Mouse (Mus musculus): ENCODE data around the gene B4galt5. TPM values are rescaled to one million over a fixed set of nuclear protein-coding genes. Genes with fewer than 3 reads are reported as not detected.

B4galt5 gene
- polyA plus RNA-seq, 1 experiment from 2014 or later: 3.2 TPM

GRCm38 (mm10) chr2:167254185-167254584 is 94.8 kb downstream of the B4galt5 start:
- 47% methylated on average over 7 of the region's 7 CpGs for WGBS (ENCODE audit: insufficient replicate concordance)
- no peaks in the 10 kb centered on the region for H3K9me3 ChIP-seq (ENCODE audit: low read length)
- H3K4me1 ChIP-seq (ENCODE audit: insufficient read depth): no peaks in the 10 kb centered on the region
- H3K27me3 ChIP-seq (ENCODE audit: insufficient read depth, low read length): no peaks in the 10 kb centered on the region
- no peak for ATAC-seq
- H3K36me3 ChIP-seq (replicated peaks; ENCODE audit: insufficient read depth, low read length): no peaks in the 10 kb centered on the region
- no peak overlapping the region for H3K4me2 ChIP-seq (ENCODE audit: low read depth, low read length)
- H3K27ac ChIP-seq (ENCODE audit: low read depth): no peak overlapping the region
- no peak for TF ChIP-seq CTCF (IDR thresholded peaks at IDR 0.05; ENCODE audit: low read depth)
- no peak for TF ChIP-seq EP300 (IDR thresholded peaks at IDR 0.05; ENCODE audit: low read depth)
- no peak for DNase-seq
- H3K4me3 ChIP-seq (ENCODE audit: low read depth, low read length): no peak overlapping the region
- no peak overlapping the region for H3K9ac ChIP-seq (replicated peaks)

- Histone ChIP-seq H3K27ac (ENCODE audit: low read depth) (no peak overlapping the region), H3K9ac (replicated peaks) (no peak overlapping the region), H3K4me2 (ENCODE audit: low read depth, low read length) (no peak overlapping the region), H3K9me3 (ENCODE audit: low read length) (no peaks in the 10 kb centered on the region), H3K36me3 (replicated peaks; ENCODE audit: insufficient read depth, low read length) (no peaks in the 10 kb centered on the region), H3K27me3 (ENCODE audit: insufficient read depth, low read length) (no peaks in the 10 kb centered on the region), H3K4me1 (ENCODE audit: insufficient read depth) (no peaks in the 10 kb centered on the region), H3K4me3 (ENCODE audit: low read depth, low read length) (no peak overlapping the region)
- TF ChIP-seq EP300 (IDR thresholded peaks at IDR 0.05; ENCODE audit: low read depth) (no peak), CTCF (IDR thresholded peaks at IDR 0.05; ENCODE audit: low read depth) (no peak)
- ATAC-seq: no peak
- WGBS (ENCODE audit: insufficient replicate concordance): 48% methylated on average over 5 of the region's 5 CpGs
- DNase-seq: no peak
Observed at GRCm38 (mm10) chr2:167253476-167253875, 95.5 kb downstream of the B4galt5 start.

GRCm38 (mm10) chr2:167252057-167252687 is 96.8 kb downstream of the B4galt5 start:
- Histone ChIP-seq H3K9me3 (ENCODE audit: low read length) (no peaks in the 10 kb centered on the region), H3K4me2 (ENCODE audit: low read depth, low read length) (no peak overlapping the region), H3K27ac (ENCODE audit: low read depth) (no peak overlapping the region), H3K27me3 (ENCODE audit: insufficient read depth, low read length) (no peaks in the 10 kb centered on the region), H3K4me3 (ENCODE audit: low read depth, low read length) (no peak overlapping the region), H3K9ac (replicated peaks) (no peak overlapping the region), H3K4me1 (ENCODE audit: insufficient read depth) (no peaks in the 10 kb centered on the region), H3K36me3 (replicated peaks; ENCODE audit: insufficient read depth, low read length) (no peaks in the 10 kb centered on the region)
- DNase-seq (no peak), ATAC-seq (no peak)
- TF ChIP-seq CTCF (IDR thresholded peaks at IDR 0.05; ENCODE audit: low read depth) (no peak), EP300 (IDR thresholded peaks at IDR 0.05; ENCODE audit: low read depth) (no peak)
- 62% methylated on average over 3 of the region's 3 CpGs for WGBS (ENCODE audit: insufficient replicate concordance)

- ATAC-seq (no peak), DNase-seq (no peak)
- Histone ChIP-seq H3K9me3 (ENCODE audit: low read length) (no peaks in the 10 kb centered on the region), H3K4me3 (ENCODE audit: low read depth, low read length) (no peak overlapping the region), H3K36me3 (replicated peaks; ENCODE audit: insufficient read depth, low read length) (no peaks in the 10 kb centered on the region), H3K27ac (ENCODE audit: low read depth) (no peak overlapping the region), H3K9ac (replicated peaks) (no peak overlapping the region), H3K27me3 (ENCODE audit: insufficient read depth, low read length) (no peaks in the 10 kb centered on the region), H3K4me2 (ENCODE audit: low read depth, low read length) (no peak overlapping the region), H3K4me1 (ENCODE audit: insufficient read depth) (no peaks in the 10 kb centered on the region)
- no peak for TF ChIP-seq CTCF (IDR thresholded peaks at IDR 0.05; ENCODE audit: low read depth)
- whole genome bisulfite sequencing (ENCODE audit: insufficient replicate concordance): 41% methylated on average over 7 of the region's 7 CpGs
Observed at GRCm38 (mm10) chr2:167250736-167251337, 98.1 kb downstream of the B4galt5 start.

- Histone ChIP-seq H3K27me3 (ENCODE audit: insufficient read depth, low read length) (no peaks in the 10 kb centered on the region), H3K4me1 (ENCODE audit: insufficient read depth) (no peaks in the 10 kb centered on the region), H3K4me3 (ENCODE audit: low read depth, low read length) (no peak overlapping the region), H3K27ac (ENCODE audit: low read depth) (no peak overlapping the region), H3K9me3 (ENCODE audit: low read length) (no peaks in the 10 kb centered on the region), H3K36me3 (replicated peaks; ENCODE audit: insufficient read depth, low read length) (no peaks in the 10 kb centered on the region), H3K4me2 (ENCODE audit: low read depth, low read length) (no peak overlapping the region), H3K9ac (replicated peaks) (no peak overlapping the region)
- no peak for DNase-seq
- 55% methylated on average over 10 of the region's 11 CpGs for WGBS (ENCODE audit: insufficient replicate concordance)
- no peak for ATAC-seq
- TF ChIP-seq CTCF (IDR thresholded peaks at IDR 0.05; ENCODE audit: low read depth): no peak
- TF ChIP-seq EP300 (IDR thresholded peaks at IDR 0.05; ENCODE audit: low read depth): no peak
Observed at GRCm38 (mm10) chr2:167250003-167250735, 98.8 kb downstream of the B4galt5 start.

- DNase-seq (no peak), ATAC-seq (no peak)
- TF ChIP-seq CTCF (IDR thresholded peaks at IDR 0.05; ENCODE audit: low read depth) (no peak), EP300 (IDR thresholded peaks at IDR 0.05; ENCODE audit: low read depth) (no peak)
- Histone ChIP-seq H3K27ac (ENCODE audit: low read depth) (no peak overlapping the region), H3K27me3 (ENCODE audit: insufficient read depth, low read length) (no peaks in the 10 kb centered on the region), H3K9ac (replicated peaks) (no peak overlapping the region), H3K4me1 (ENCODE audit: insufficient read depth) (no peaks in the 10 kb centered on the region), H3K36me3 (replicated peaks; ENCODE audit: insufficient read depth, low read length) (no peaks in the 10 kb centered on the region), H3K4me3 (ENCODE audit: low read depth, low read length) (no peak overlapping the region), H3K9me3 (ENCODE audit: low read length) (no peaks in the 10 kb centered on the region), H3K4me2 (ENCODE audit: low read depth, low read length) (no peak overlapping the region)
- WGBS (ENCODE audit: insufficient replicate concordance): 67% methylated on average over 3 of the region's 3 CpGs
Observed at GRCm38 (mm10) chr2:167249591-167249990, 99.4 kb downstream of the B4galt5 start.

Other genes with a start within 250 kb of the B4galt5 start
- 0.11 and 0.21 TPM in 2 replicates for gene Kcnb1, start 159.0 kb downstream of the B4galt5 start, polyA plus RNA-seq (2015; fragmentation: Nextera tagmentation; extraction: Ambion mirVana)
- 1.1 and 1.8 TPM in 2 replicates for gene Ptgis, start 108.6 kb downstream of the B4galt5 start, polyA plus RNA-seq (2015; fragmentation: Nextera tagmentation; extraction: Ambion mirVana)
- 7.5 and 9.3 TPM in 2 replicates for gene Slc9a8, start 72.5 kb upstream of the B4galt5 start, polyA plus RNA-seq (2015; fragmentation: Nextera tagmentation; extraction: Ambion mirVana)
- gene Rnf114, start 143.5 kb upstream of the B4galt5 start, polyA plus RNA-seq (2015; fragmentation: Nextera tagmentation; extraction: Ambion mirVana): 39.5 and 44.0 TPM in 2 replicates
- gene Spata2, start 143.7 kb upstream of the B4galt5 start, polyA plus RNA-seq (2015; fragmentation: Nextera tagmentation; extraction: Ambion mirVana): 4.7 and 4.9 TPM in 2 replicates
- gene Snai1, start 189.0 kb upstream of the B4galt5 start, polyA plus RNA-seq (2015; fragmentation: Nextera tagmentation; extraction: Ambion mirVana): 1.6 and 2.3 TPM in 2 replicates

Data from liver, postnatal 0 days (tissue).